Mouse (Mus musculus): ENCODE measurements around the gene Sod2. TPM values are rescaled to one million over a fixed set of nuclear protein-coding genes. Genes with fewer than 3 reads are reported as not detected.
"Not testable (repeated sequence)": the region's sequence is repeated elsewhere in the genome, so short reads cannot be mapped to it uniquely, and the experiment has no call there.

The Sod2 gene
- polyA plus RNA-seq, 1 experiment from 2014 or later: 295 TPM

GRCm38 (mm10) chr17:12992470-12992991 lies 14.1 kb upstream of the Sod2 start:
- Histone ChIP-seq H3K36me3 (ENCODE audit: insufficient read depth, low read length) (0 out of 2 replicates have a peak, but pooled peaks cover 3% of the 10 kb centered on the region), H3K9me3 (replicated peaks; ENCODE audit: low read length) (no peaks in the 10 kb centered on the region), H3K4me1 (replicated peaks; ENCODE audit: insufficient read depth, low read length) (peaks cover 7% of the 10 kb centered on the region; the same call in 1 of the 2 replicates), H3K27me3 (ENCODE audit: insufficient read depth, low read length) (no peaks in the 10 kb centered on the region), H3K9ac (ENCODE audit: low read depth, low read length) (peak overlapping the region; percentile 100), H3K4me3 (replicated peaks; ENCODE audit: low read depth, low read length) (peak overlapping the region; percentile 95), H3K27ac (peak overlapping the region; percentile 100), H3K4me2 (ENCODE audit: low read length) (peak overlapping the region; percentile 86)
- ATAC-seq (replicated peaks; ENCODE audit: low FRiP score, low read depth): peak; percentile 93
- DNase-seq (ENCODE audit: low spot score): peak; percentile 96
- TF ChIP-seq CTCF (IDR thresholded peaks at IDR 0.05; ENCODE audit: low read depth): no peak
- WGBS: under 1% methylated on average over 51 of the region's 51 CpGs

- ATAC-seq (replicated peaks; ENCODE audit: low FRiP score, low read depth): no peak
- DNase-seq (ENCODE audit: low spot score): no peak
- Histone ChIP-seq H3K9ac (ENCODE audit: low read depth, low read length) (peak within 1 kb of the TSS; percentile 100), H3K4me2 (ENCODE audit: low read length) (peak within 1 kb of the TSS; percentile 86), H3K27me3 (ENCODE audit: insufficient read depth, low read length) (no peaks in the 10 kb centered on the region), H3K36me3 (ENCODE audit: insufficient read depth, low read length) (no peaks in the 10 kb centered on the region), H3K4me3 (replicated peaks; ENCODE audit: low read depth, low read length) (peak within 1 kb of the TSS; percentile 95), H3K4me1 (replicated peaks; ENCODE audit: insufficient read depth, low read length) (peaks cover 7% of the 10 kb centered on the region; the same call in 1 of the 2 replicates), H3K27ac (peak within 1 kb of the TSS; percentile 100), H3K9me3 (replicated peaks; ENCODE audit: low read length) (no peaks in the 10 kb centered on the region)
- WGBS: 83% methylated on average over 1 of the region's 1 CpGs
- TF ChIP-seq CTCF (IDR thresholded peaks at IDR 0.05; ENCODE audit: low read depth): no peak
Measured at GRCm38 (mm10) chr17:12994069-12994468, 12.6 kb upstream of the Sod2 start, which contains the start of gene Wtap. Wtap (minus strand) TSS chr17:12994169.

- Histone ChIP-seq H3K4me2 (ENCODE audit: low read length) (no peak overlapping the region), H3K4me1 (replicated peaks; ENCODE audit: insufficient read depth, low read length) (no peaks in the 10 kb centered on the region), H3K27ac (no peak overlapping the region), H3K9me3 (replicated peaks; ENCODE audit: low read length) (no peaks in the 10 kb centered on the region), H3K27me3 (ENCODE audit: insufficient read depth, low read length) (no peaks in the 10 kb centered on the region), H3K4me3 (replicated peaks; ENCODE audit: low read depth, low read length) (no peak overlapping the region), H3K9ac (ENCODE audit: low read depth, low read length) (no peak overlapping the region), H3K36me3 (ENCODE audit: insufficient read depth, low read length) (no peaks in the 10 kb centered on the region)
- 11% methylated on average over 3 of the region's 3 CpGs for WGBS
- DNase-seq (ENCODE audit: low spot score) (peak; percentile 79), ATAC-seq (replicated peaks; ENCODE audit: low FRiP score, low read depth) (no peak)
- peak; percentile 82 for TF ChIP-seq CTCF (IDR thresholded peaks at IDR 0.05; ENCODE audit: low read depth)
Measured at GRCm38 (mm10) chr17:12996345-12996744, 10.3 kb upstream of the Sod2 start.

- no peaks in the 10 kb centered on the region for H3K9me3 ChIP-seq (replicated peaks; ENCODE audit: low read length)
- ATAC-seq (replicated peaks; ENCODE audit: low FRiP score, low read depth): no peak
- no peak overlapping the region for H3K4me3 ChIP-seq (replicated peaks; ENCODE audit: low read depth, low read length)
- H3K27ac ChIP-seq: no peak overlapping the region
- H3K27me3 ChIP-seq (ENCODE audit: insufficient read depth, low read length): no peaks in the 10 kb centered on the region
- DNase-seq (ENCODE audit: low spot score): no peak
- no peaks in the 10 kb centered on the region for H3K4me1 ChIP-seq (replicated peaks; ENCODE audit: insufficient read depth, low read length)
- no peak overlapping the region for H3K9ac ChIP-seq (ENCODE audit: low read depth, low read length)
- no peak overlapping the region for H3K4me2 ChIP-seq (ENCODE audit: low read length)
- 92% methylated on average over 5 of the region's 5 CpGs for WGBS
- no peak for TF ChIP-seq CTCF (IDR thresholded peaks at IDR 0.05; ENCODE audit: low read depth)
- H3K36me3 ChIP-seq (ENCODE audit: insufficient read depth, low read length): no peaks in the 10 kb centered on the region
Measured at GRCm38 (mm10) chr17:12997890-12998289, 8.8 kb upstream of the Sod2 start.

GRCm38 (mm10) chr17:12999069-12999468 lies 7.6 kb upstream of the Sod2 start:
- H3K4me2 ChIP-seq (ENCODE audit: low read length): no peak overlapping the region
- DNase-seq (ENCODE audit: low spot score) (no peak), ATAC-seq (replicated peaks; ENCODE audit: low FRiP score, low read depth) (no peak)
- H3K36me3 ChIP-seq (ENCODE audit: insufficient read depth, low read length): no peaks in the 10 kb centered on the region
- no peaks in the 10 kb centered on the region for H3K27me3 ChIP-seq (ENCODE audit: insufficient read depth, low read length)
- H3K4me3 ChIP-seq (replicated peaks; ENCODE audit: low read depth, low read length): no peak overlapping the region
- H3K9me3 ChIP-seq (replicated peaks; ENCODE audit: low read length): no peaks in the 10 kb centered on the region
- no peak for TF ChIP-seq CTCF (IDR thresholded peaks at IDR 0.05; ENCODE audit: low read depth)
- H3K9ac ChIP-seq (ENCODE audit: low read depth, low read length): no peak overlapping the region
- no peak overlapping the region for H3K27ac ChIP-seq
- 82% methylated on average over 6 of the region's 6 CpGs for WGBS
- no peaks in the 10 kb centered on the region for H3K4me1 ChIP-seq (replicated peaks; ENCODE audit: insufficient read depth, low read length)

GRCm38 (mm10) chr17:13002243-13002642 lies 4.4 kb upstream of the Sod2 start:
- H3K27ac ChIP-seq; H3K36me3 ChIP-seq (ENCODE audit: insufficient read depth, low read length); H3K4me2 ChIP-seq (ENCODE audit: low read length); H3K9me3 ChIP-seq (replicated peaks; ENCODE audit: low read length); H3K9ac ChIP-seq (ENCODE audit: low read depth, low read length); DNase-seq (ENCODE audit: low spot score); H3K27me3 ChIP-seq (ENCODE audit: insufficient read depth, low read length); ATAC-seq (replicated peaks; ENCODE audit: low FRiP score, low read depth); H3K4me3 ChIP-seq (replicated peaks; ENCODE audit: low read depth, low read length); H3K4me1 ChIP-seq (replicated peaks; ENCODE audit: insufficient read depth, low read length): not testable (repeated sequence)
- WGBS: 93% methylated on average over 5 of the region's 5 CpGs

- WGBS: 75% methylated on average over 2 of the region's 2 CpGs
- H3K36me3 ChIP-seq (ENCODE audit: insufficient read depth, low read length); H3K9ac ChIP-seq (ENCODE audit: low read depth, low read length); H3K4me1 ChIP-seq (replicated peaks; ENCODE audit: insufficient read depth, low read length); H3K27me3 ChIP-seq (ENCODE audit: insufficient read depth, low read length); H3K4me3 ChIP-seq (replicated peaks; ENCODE audit: low read depth, low read length); H3K27ac ChIP-seq; H3K9me3 ChIP-seq (replicated peaks; ENCODE audit: low read length); ATAC-seq (replicated peaks; ENCODE audit: low FRiP score, low read depth); DNase-seq (ENCODE audit: low spot score); H3K4me2 ChIP-seq (ENCODE audit: low read length): not testable (repeated sequence)
Measured at GRCm38 (mm10) chr17:13004436-13004835, 2.2 kb upstream of the Sod2 start.

Measured in kidney, postnatal 0 days (tissue).